Mouse (Mus musculus) neural tube, embryonic 13.5 days (tissue): Measurements from ENCODE around the gene Chn1. TPM values are rescaled to one million over a fixed set of nuclear protein-coding genes. Genes with fewer than 3 reads are reported as not detected.
A peak's percentile ranks its signal among the peaks of the same experiment; 100 is the strongest.

Source experiments
- ATAC-seq: fragments of 200-750 bp; cut with Nextera tagmentation; 2 replicates; pipeline ENCODE4 v1.8.0; 2017; ENCODE audit warnings: low read depth, mild to moderate bottlenecking, moderate TSS enrichment, moderate library complexity
- H3K27ac ChIP-seq: fragments of 300-500 bp; sonication (generic); replicated peaks from 2 replicates; pipeline ENCODE4 v1.5.1; 2015; ENCODE audit warnings: moderate library complexity, mild to moderate bottlenecking, inconsistent platforms
- H3K27me3 ChIP-seq: fragments of 300-500 bp; sonication (generic); 2 replicates; pipeline ENCODE4 v1.6.1; 2015; ENCODE audit warnings: mild to moderate bottlenecking, inconsistent platforms
- H3K36me3 ChIP-seq: fragments of 300-500 bp; sonication (generic); 2 replicates; pipeline ENCODE4 v1.6.1; 2015; ENCODE audit warnings: mild to moderate bottlenecking, inconsistent platforms
- H3K4me1 ChIP-seq: fragments of 300-500 bp; sonication (generic); replicated peaks from 2 replicates; pipeline ENCODE4 v1.6.1; 2015; ENCODE audit warnings: inconsistent platforms
- H3K4me2 ChIP-seq: fragments of 300-500 bp; sonication (generic); 2 replicates; pipeline ENCODE4 v1.6.1; 2015; ENCODE audit warnings: inconsistent platforms, mild to moderate bottlenecking, moderate library complexity
- H3K4me3 ChIP-seq: fragments of 300-500 bp; sonication (generic); 2 replicates; pipeline ENCODE4 v1.5.1; 2015; ENCODE audit warnings: mild to moderate bottlenecking, inconsistent platforms
- H3K9ac ChIP-seq: fragments of 300-500 bp; sonication (generic); 2 replicates; pipeline ENCODE4 v1.6.1; 2015; ENCODE audit warnings: moderate library complexity, mild to moderate bottlenecking, inconsistent platforms
- H3K9me3 ChIP-seq: fragments of 300-500 bp; sonication (generic); 2 replicates; pipeline ENCODE4 v1.6.1; 2016; ENCODE audit warnings: inconsistent platforms
- WGBS: fragments of 180-500 bp; shearing (Covaris S2); methylation state at CpG from one replicate; pipeline ENCODE4 v1.1.7; 2015; 5-methylcytosine and 5-hydroxymethylcytosine counted together
- polyA plus RNA-seq: library from polyadenylated mRNA; unstranded; fragments of >200 nt; fragmentation: Nextera tagmentation; extraction: Ambion mirVana; gene quantifications from 2 replicates; pipeline ENCODE4 v1.2.1, GENCODE M21; 2015

Gene Chn1
- polyA plus RNA-seq, 1 experiment from 2014 or later, result 122 TPM

DNA sequence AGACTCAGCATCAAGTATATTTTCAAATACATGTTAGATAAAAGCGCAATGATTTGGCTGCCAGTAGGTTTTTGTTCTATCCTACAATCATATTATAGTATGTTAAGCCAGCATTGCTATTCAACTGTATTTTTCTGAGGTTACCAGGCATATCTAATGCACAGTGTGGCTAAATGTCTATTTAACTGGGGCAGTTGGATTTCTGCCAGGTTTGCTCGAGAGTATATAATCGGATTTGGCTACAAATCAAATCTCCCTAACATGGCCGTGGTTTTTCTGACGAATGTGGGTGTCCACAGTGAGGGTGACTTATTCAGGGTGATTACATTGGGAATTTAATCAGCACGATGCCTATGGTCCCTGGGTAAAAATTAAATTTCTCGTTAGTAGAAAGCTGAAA, 4.7 kb upstream of the Chn1 start:
- H3K36me3 ChIP-seq, result no peaks in the 10 kb centered on the region
- no peaks in the 10 kb centered on the region for H3K27me3 ChIP-seq
- no peak overlapping the region for H3K4me3 ChIP-seq
- H3K9me3 ChIP-seq, result no peaks in the 10 kb centered on the region
- no peak overlapping the region for H3K27ac ChIP-seq
- ATAC-seq, result no peak
- WGBS, result 29% methylated on average over 7 of the region's 7 CpGs
- H3K4me2 ChIP-seq, result no peak overlapping the region
- H3K9ac ChIP-seq, result no peak overlapping the region
- H3K4me1 ChIP-seq, result peaks cover 23% of the 10 kb centered on the region

- Histone ChIP-seq H3K4me2 (no peak overlapping the region), H3K27me3 (no peaks in the 10 kb centered on the region), H3K36me3 (no peaks in the 10 kb centered on the region), H3K4me1 (peaks cover 23% of the 10 kb centered on the region), H3K4me3 (no peak overlapping the region), H3K9me3 (no peaks in the 10 kb centered on the region), H3K27ac (no peak overlapping the region), H3K9ac (no peak overlapping the region)
- 70% methylated on average over 4 of the region's 4 CpGs for WGBS
- ATAC-seq, result no peak
Observed at GRCm38 (mm10) chr2:73779016-73779595, 4.0 kb upstream of the Chn1 start.

GRCm38 (mm10) chr2:73776936-73777335, 1.8 kb upstream of the Chn1 start:
- H3K4me3 ChIP-seq, result no peak overlapping the region

GRCm38 (mm10) chr2:73775683-73776310, 651 bp upstream of the Chn1 start:
- no peaks in the 10 kb centered on the region for H3K27me3 ChIP-seq
- peaks cover 49% of the 10 kb centered on the region for H3K4me1 ChIP-seq
- 0% methylated on average over 22 of the region's 22 CpGs for WGBS
- peak overlapping the region; percentile 94 for H3K27ac ChIP-seq
- peak overlapping the region; percentile 79 for H3K4me3 ChIP-seq
- no peaks in the 10 kb centered on the region for H3K9me3 ChIP-seq
- peak; percentile 10; the same call in 1 of the 2 replicates for ATAC-seq
- peak overlapping the region; percentile 93 for H3K9ac ChIP-seq
- no peaks in the 10 kb centered on the region for H3K36me3 ChIP-seq
- H3K4me2 ChIP-seq, result peak overlapping the region; percentile 54

More at GRCm38 (mm10) chr2:73776936-73777335, 1.8 kb upstream of the Chn1 start:
- Histone ChIP-seq H3K9me3 (no peaks in the 10 kb centered on the region), H3K27me3 (no peaks in the 10 kb centered on the region), H3K27ac (peak overlapping the region; percentile 94; the same call in 1 of the 2 replicates), H3K9ac (peak overlapping the region; percentile 93; the same call in 1 of the 2 replicates), H3K36me3 (no peaks in the 10 kb centered on the region), H3K4me1 (peaks cover 44% of the 10 kb centered on the region), H3K4me2 (peak overlapping the region; percentile 54)
- 42% methylated on average over 4 of the region's 4 CpGs for WGBS
- no peak for ATAC-seq

DNA sequence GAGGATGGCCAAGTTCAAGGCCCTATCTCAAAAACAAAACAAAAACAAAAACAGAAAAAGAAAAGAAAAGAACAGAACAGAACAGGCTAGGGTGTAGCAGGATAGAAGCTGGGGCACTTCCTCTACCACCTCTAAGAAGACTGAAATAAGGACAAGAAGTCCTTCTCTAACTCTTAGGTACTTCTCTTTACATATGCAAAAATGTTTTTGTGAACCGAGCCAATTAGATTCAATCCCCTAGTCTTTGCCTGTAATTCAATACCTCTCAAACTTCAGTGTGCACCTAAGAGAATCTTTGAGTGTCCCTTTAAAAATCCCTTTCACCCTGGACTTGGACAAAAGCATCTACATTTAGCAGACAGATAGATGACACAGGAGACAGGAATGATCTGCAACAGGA, 2.2 kb downstream of the Chn1 start:
- H3K9ac ChIP-seq, result peak overlapping the region; percentile 57

GRCm38 (mm10) chr2:73768669-73769068, 6.5 kb downstream of the Chn1 start:
- 69% methylated on average over 4 of the region's 4 CpGs for WGBS
- no peaks in the 10 kb centered on the region for H3K9me3 ChIP-seq
- peaks cover 43% of the 10 kb centered on the region for H3K4me1 ChIP-seq
- H3K36me3 ChIP-seq, result no peaks in the 10 kb centered on the region
- H3K27ac ChIP-seq, result no peak overlapping the region
- H3K4me2 ChIP-seq, result no peak overlapping the region
- ATAC-seq, result no peak
- H3K27me3 ChIP-seq, result no peaks in the 10 kb centered on the region
- H3K9ac ChIP-seq, result no peak overlapping the region
- no peak overlapping the region for H3K4me3 ChIP-seq

More for the DNA sequence above, 2.2 kb downstream of the Chn1 start:
- Histone ChIP-seq H3K4me3 (peak overlapping the region; percentile 79), H3K9me3 (no peaks in the 10 kb centered on the region), H3K4me2 (peak overlapping the region; percentile 62), H3K27ac (no peak overlapping the region), H3K4me1 (peaks cover 43% of the 10 kb centered on the region), H3K36me3 (no peaks in the 10 kb centered on the region), H3K27me3 (no peaks in the 10 kb centered on the region)
- no peak for ATAC-seq
- WGBS, result 34% methylated on average over 1 of the region's 1 CpGs

DNA sequence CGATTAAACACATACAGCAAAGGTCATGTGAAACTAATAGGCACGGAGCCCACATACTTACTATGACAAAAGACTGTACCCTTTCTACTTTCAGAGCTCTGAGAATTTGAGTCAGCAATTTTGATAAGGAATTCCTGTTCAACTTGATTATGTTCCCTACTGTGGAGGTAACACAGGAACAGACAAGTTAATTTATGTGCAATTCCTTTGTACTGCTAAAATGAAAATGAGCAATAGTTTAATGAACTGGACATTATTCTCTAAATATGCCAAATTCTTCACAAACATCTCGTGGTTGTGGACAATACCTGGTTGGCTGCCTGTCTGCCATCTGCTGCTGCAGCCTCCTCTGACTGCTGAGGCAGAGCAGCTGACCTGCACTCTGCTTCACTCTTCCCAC, 11.6 kb downstream of the Chn1 start:
- H3K27me3 ChIP-seq, result no peaks in the 10 kb centered on the region
- H3K4me2 ChIP-seq, result no peak overlapping the region
- no peak overlapping the region for H3K4me3 ChIP-seq
- WGBS, result 46% methylated on average over 3 of the region's 3 CpGs
- H3K36me3 ChIP-seq, result 0 out of 2 replicates have a peak, but pooled peaks cover 4% of the 10 kb centered on the region
- peaks cover 20% of the 10 kb centered on the region for H3K4me1 ChIP-seq
- no peak overlapping the region for H3K9ac ChIP-seq
- no peak for ATAC-seq
- H3K9me3 ChIP-seq, result no peaks in the 10 kb centered on the region
- H3K27ac ChIP-seq, result no peak overlapping the region

- Histone ChIP-seq H3K27me3 (no peaks in the 10 kb centered on the region), H3K4me2 (no peak overlapping the region), H3K27ac (no peak overlapping the region), H3K36me3 (peaks cover 8% of the 10 kb centered on the region; the same call in 1 of the 2 replicates), H3K4me3 (no peak overlapping the region), H3K9ac (no peak overlapping the region), H3K4me1 (peaks cover 18% of the 10 kb centered on the region), H3K9me3 (no peaks in the 10 kb centered on the region; the same call in 1 of the 2 replicates)
- ATAC-seq, result no peak
- whole genome bisulfite sequencing, result 84% methylated on average over 7 of the region's 7 CpGs
Observed at GRCm38 (mm10) chr2:73759899-73760298, 15.2 kb downstream of the Chn1 start.

DNA sequence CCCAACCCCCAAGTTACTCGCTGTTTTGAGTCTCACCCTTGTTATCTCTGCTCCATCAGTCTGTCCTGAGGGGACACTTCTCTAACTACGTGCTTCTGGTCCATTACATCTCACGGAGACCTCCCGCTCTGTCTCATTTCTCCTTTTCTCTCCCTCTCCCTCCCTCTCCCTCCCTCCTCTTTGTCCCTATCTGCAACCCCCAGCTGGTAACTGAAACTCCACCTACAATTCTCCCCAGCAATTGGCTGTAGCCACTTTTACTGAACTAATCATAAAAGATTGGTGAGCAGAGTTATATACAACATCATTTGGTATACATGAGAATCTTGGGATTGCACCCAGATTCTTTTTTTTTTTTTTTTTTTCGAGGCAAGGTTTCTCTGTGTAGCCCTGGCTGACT, 16.1 kb downstream of the Chn1 start:
- Histone ChIP-seq H3K9me3 (no peaks in the 10 kb centered on the region; the same call in 1 of the 2 replicates), H3K27ac (no peak overlapping the region), H3K27me3 (no peaks in the 10 kb centered on the region), H3K4me2 (no peak overlapping the region), H3K9ac (no peak overlapping the region), H3K4me3 (no peak overlapping the region), H3K4me1 (peaks cover 10% of the 10 kb centered on the region), H3K36me3 (peaks cover 10% of the 10 kb centered on the region; the same call in 1 of the 2 replicates)
- WGBS, result 86% methylated on average over 5 of the region's 5 CpGs
- no peak for ATAC-seq

- no peaks in the 10 kb centered on the region for H3K9me3 ChIP-seq
- no peak for ATAC-seq
Observed at GRCm38 (mm10) chr2:73747297-73747696, 27.8 kb downstream of the Chn1 start.

DNA sequence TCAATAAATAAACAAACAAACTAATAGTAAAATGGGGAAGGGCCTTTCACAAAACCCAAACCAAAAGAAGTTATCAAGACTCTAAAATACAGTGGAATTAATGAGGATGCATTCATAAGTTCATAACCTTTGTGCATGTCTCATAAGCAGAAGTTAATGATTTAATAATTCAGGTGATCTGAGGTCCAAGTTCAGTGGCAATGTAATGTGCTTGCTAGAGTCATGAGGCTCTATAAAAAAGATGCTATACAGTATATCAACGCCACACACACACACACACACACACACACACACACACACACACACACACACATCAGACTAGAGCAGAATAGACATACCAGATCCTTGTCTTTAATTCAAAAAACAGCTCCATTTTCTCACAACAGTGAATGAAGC, 28.8 kb downstream of the Chn1 start:
- no peaks in the 10 kb centered on the region for H3K9me3 ChIP-seq
- no peak for ATAC-seq
- H3K27me3 ChIP-seq, result no peaks in the 10 kb centered on the region
- no peak overlapping the region for H3K4me3 ChIP-seq
- no peaks in the 10 kb centered on the region for H3K4me1 ChIP-seq
- 90% methylated on average over 1 of the region's 1 CpGs for WGBS
- H3K9ac ChIP-seq, result no peak overlapping the region
- H3K27ac ChIP-seq, result no peak overlapping the region
- H3K36me3 ChIP-seq, result no peaks in the 10 kb centered on the region
- H3K4me2 ChIP-seq, result no peak overlapping the region

More at GRCm38 (mm10) chr2:73747297-73747696, 27.8 kb downstream of the Chn1 start:
- Histone ChIP-seq H3K36me3 (no peaks in the 10 kb centered on the region), H3K4me1 (no peaks in the 10 kb centered on the region), H3K27ac (no peak overlapping the region), H3K4me2 (no peak overlapping the region), H3K4me3 (no peak overlapping the region), H3K9ac (no peak overlapping the region), H3K27me3 (no peaks in the 10 kb centered on the region)
- 88% methylated on average over 1 of the region's 1 CpGs for WGBS

GRCm38 (mm10) chr2:73745647-73746374, 29.3 kb downstream of the Chn1 start:
- no peak; the same call in 1 of the 2 replicates for ATAC-seq
- WGBS, result 70% methylated on average over 3 of the region's 3 CpGs
- H3K27ac ChIP-seq, result no peak overlapping the region
- no peak overlapping the region for H3K4me2 ChIP-seq
- H3K4me3 ChIP-seq, result no peak overlapping the region
- no peak overlapping the region for H3K9ac ChIP-seq
- H3K9me3 ChIP-seq, result no peaks in the 10 kb centered on the region
- H3K36me3 ChIP-seq, result no peaks in the 10 kb centered on the region
- no peaks in the 10 kb centered on the region for H3K27me3 ChIP-seq
- no peaks in the 10 kb centered on the region for H3K4me1 ChIP-seq
